Mouse (Mus musculus) CH12.LX (cell line): ENCODE data around the gene Klhdc8b.

ENCODE experiments used
- CHD1 ChIP-seq: IDR thresholded peaks from 2 replicates; pipeline ENCODE4 v1.6.1; 2012; ENCODE audit warnings: low read depth, low read length, improper control_type of control experiment, inconsistent platforms
- CTCF ChIP-seq, 2 experiments: IDR thresholded peaks in 1 of 2; conservative IDR thresholded peaks in 1 of 2; 2 replicates each; pipeline ENCODE4 v1.5.1; 2011 to 2012; ENCODE audit warnings: low read depth in 2 of 2, low read length in 2 of 2, improper control_type of control experiment in 1 of 2, inconsistent platforms in 1 of 2, mild to moderate bottlenecking in 1 of 2, moderate library complexity in 1 of 2
- E2F4 ChIP-seq: IDR thresholded peaks from 2 replicates; pipeline ENCODE4 v1.6.1; 2011; ENCODE audit warnings: low read depth, low read length, improper control_type of control experiment; ENCODE audit not compliant: insufficient replicate concordance
- ETS1 ChIP-seq: conservative IDR thresholded peaks from 2 replicates; pipeline ENCODE4 v1.6.1; 2012; ENCODE audit warnings: low read depth, mild to moderate bottlenecking, inconsistent platforms, low read length, improper control_type of control experiment, moderate library complexity
- HCFC1 ChIP-seq: IDR thresholded peaks from 2 replicates; pipeline ENCODE4 v1.6.1; 2012; ENCODE audit warnings: low read depth, mild to moderate bottlenecking, inconsistent platforms, low read length, improper control_type of control experiment
- JUND ChIP-seq: conservative IDR thresholded peaks from 2 replicates; pipeline ENCODE4 v1.6.1; 2011; ENCODE audit warnings: low read depth, low read length, improper control_type of control experiment
- KAT2A ChIP-seq: IDR thresholded peaks from 2 replicates; pipeline ENCODE4 v1.6.1; 2012; ENCODE audit warnings: low read length, improper control_type of control experiment, inconsistent platforms; ENCODE audit not compliant: insufficient replicate concordance
- NRF1 ChIP-seq: IDR thresholded peaks from 2 replicates; pipeline ENCODE4 v1.6.1; 2014; ENCODE audit warnings: low read depth, mild to moderate bottlenecking, inconsistent platforms, low read length, improper control_type of control experiment, moderate library complexity
- UBTF ChIP-seq: IDR thresholded peaks from 2 replicates; pipeline ENCODE4 v1.6.1; 2012; ENCODE audit warnings: low read depth, mild to moderate bottlenecking, inconsistent platforms, low read length, improper control_type of control experiment, moderate library complexity
- USF1 ChIP-seq: IDR thresholded peaks from 2 replicates; pipeline ENCODE4 v1.6.1; 2014; ENCODE audit warnings: low read depth, mild to moderate bottlenecking, inconsistent platforms, low read length, improper control_type of control experiment
- ZC3H11A ChIP-seq: IDR thresholded peaks from 2 replicates; pipeline ENCODE4 v1.6.1; 2012; ENCODE audit warnings: low read depth, mild to moderate bottlenecking, inconsistent platforms, low read length, improper control_type of control experiment
- ZKSCAN1 ChIP-seq: IDR thresholded peaks from 2 replicates; pipeline ENCODE4 v1.6.1; 2012; ENCODE audit warnings: low read depth, inconsistent platforms, low read length, improper control_type of control experiment, borderline replicate concordance

DNA sequence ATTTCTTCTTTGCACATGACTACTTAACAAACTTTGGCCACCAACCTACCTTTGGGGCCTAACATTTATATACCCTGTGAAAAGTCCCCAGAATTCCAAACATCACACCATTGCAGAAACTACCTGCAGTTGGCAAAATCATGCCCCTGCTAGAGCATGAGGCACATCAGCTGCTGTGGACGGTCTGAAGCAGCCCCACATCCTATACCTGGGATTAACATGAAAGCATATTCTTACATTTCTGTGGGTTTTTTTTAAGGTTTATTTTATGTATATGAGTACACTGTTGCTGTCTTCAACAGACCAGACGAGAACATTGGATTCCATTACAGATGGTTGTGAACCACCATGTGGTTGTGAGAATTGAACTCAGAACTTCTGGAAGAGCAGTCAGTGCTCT, 4.8 kb upstream of the Klhdc8b start:
- TF ChIP-seq NRF1 = no peak
- no peak for TF ChIP-seq JUND
- TF ChIP-seq ZKSCAN1 = no peak
- no peak for TF ChIP-seq USF1
- no peak for TF ChIP-seq KAT2A
- TF ChIP-seq E2F4 = no peak
- no peak for TF ChIP-seq HCFC1
- no peak for TF ChIP-seq CTCF (conservative IDR thresholded peaks at IDR 0.05 in 1 of 2, IDR thresholded peaks at IDR 0.05 in 1 of 2; ENCODE audit: low read depth in 2 of 2, low read length in 2 of 2)
- TF ChIP-seq UBTF = no peak
- TF ChIP-seq CHD1 = no peak
- TF ChIP-seq ETS1 = no peak
- no peak for TF ChIP-seq ZC3H11A
